Mouse (Mus musculus) stomach, embryonic 14.5 days (tissue): ENCODE data around the gene Atxn7l1. TPM values are rescaled to one million over a fixed set of nuclear protein-coding genes. Genes with fewer than 3 reads are reported as not detected.
A peak's percentile ranks its signal among the peaks of the same experiment; 100 is the strongest.

Experiments used
- ATAC-seq: fragments of 200-750 bp; cut with Nextera tagmentation; 2 replicates; pipeline ENCODE4 v1.8.0; 2017; ENCODE audit warnings: low read depth, moderate TSS enrichment; ENCODE audit not compliant: insufficient number of reproducible peaks, insufficient read depth, low FRiP score
- H3K27ac ChIP-seq: fragments of 300-500 bp; sonication (generic); 2 replicates; pipeline ENCODE4 v1.5.1; 2014; ENCODE audit warnings: mild to moderate bottlenecking, low read length, moderate library complexity, mixed read lengths
- H3K27me3 ChIP-seq: fragments of 300-500 bp; sonication (generic); 2 replicates; pipeline ENCODE4 v1.6.1; 2014; ENCODE audit warnings: low read length, control low read depth, mixed read lengths; ENCODE audit not compliant: control insufficient read depth, insufficient read depth
- H3K36me3 ChIP-seq: fragments of 300-500 bp; sonication (generic); 2 replicates; pipeline ENCODE4 v1.6.1; 2014; ENCODE audit warnings: mild to moderate bottlenecking, control low read depth, low read length, moderate library complexity, mixed read lengths; ENCODE audit not compliant: control insufficient read depth, insufficient read depth
- H3K4me1 ChIP-seq: fragments of 300-500 bp; sonication (generic); 2 replicates; pipeline ENCODE4 v1.6.1; 2014; ENCODE audit warnings: low read length, control low read depth, mixed read lengths; ENCODE audit not compliant: control insufficient read depth, insufficient read depth
- H3K4me2 ChIP-seq: fragments of 300-500 bp; sonication (generic); replicated peaks from 2 replicates; pipeline ENCODE4 v1.6.1; 2014; ENCODE audit warnings: low read depth, low read length, control low read depth
- H3K4me3 ChIP-seq: fragments of 300-500 bp; sonication (generic); 2 replicates; pipeline ENCODE4 v1.5.1; 2014; ENCODE audit warnings: low read depth, low read length, control low read depth
- H3K9ac ChIP-seq: fragments of 300-500 bp; sonication (generic); replicated peaks from 2 replicates; pipeline ENCODE4 v1.6.1; 2014; ENCODE audit warnings: low read depth, mild to moderate bottlenecking, control low read depth, low read length, moderate library complexity, mixed read lengths
- H3K9me3 ChIP-seq: fragments of 300-500 bp; sonication (generic); 2 replicates; pipeline ENCODE4 v1.6.1; 2016; ENCODE audit warnings: low read depth, low read length, control low read depth; ENCODE audit not compliant: control insufficient read depth
- WGBS: fragments of 180-500 bp; shearing (Covaris S2); extraction: QIAGEN DNeasy Blood & Tissue Kit; methylation state at CpG from one replicate; pipeline ENCODE4 v1.1.7; 2014; 5-methylcytosine and 5-hydroxymethylcytosine counted together
- polyA plus RNA-seq: library from polyadenylated mRNA; unstranded; fragments of >200 nt; fragmentation: Nextera tagmentation; extraction: Ambion mirVana; gene quantifications from 2 replicates; pipeline ENCODE4 v1.2.1, GENCODE M21; 2014

Atxn7l1 gene
- polyA plus RNA-seq, 1 experiment from 2014 or later: 21.5 TPM

- H3K9ac ChIP-seq: no peak overlapping the region
- H3K27me3 ChIP-seq: no peaks in the 10 kb centered on the region
- no peaks in the 10 kb centered on the region for H3K36me3 ChIP-seq
- H3K4me1 ChIP-seq: no peaks in the 10 kb centered on the region
- H3K27ac ChIP-seq: no peak overlapping the region
- H3K9me3 ChIP-seq: no peaks in the 10 kb centered on the region
- ATAC-seq: no peak
- no peak overlapping the region for H3K4me3 ChIP-seq
- 83% methylated on average over 1 of the region's 1 CpGs for WGBS
- no peak overlapping the region for H3K4me2 ChIP-seq
Measured at GRCm38 (mm10) chr12:33323821-33324220, 176.3 kb downstream of the Atxn7l1 start.

- Histone ChIP-seq H3K27ac (no peak overlapping the region), H3K36me3 (no peaks in the 10 kb centered on the region), H3K4me2 (no peak overlapping the region), H3K4me1 (0 out of 2 replicates have a peak, but pooled peaks cover under 1% of the 10 kb centered on the region), H3K9me3 (no peaks in the 10 kb centered on the region), H3K27me3 (no peaks in the 10 kb centered on the region), H3K4me3 (no peak overlapping the region), H3K9ac (no peak overlapping the region)
- WGBS: 70% methylated on average over 9 of the region's 9 CpGs
- no peak for ATAC-seq
Measured at GRCm38 (mm10) chr12:33325424-33325823, 177.9 kb downstream of the Atxn7l1 start.

GRCm38 (mm10) chr12:33332046-33332445 lies 184.6 kb downstream of the Atxn7l1 start:
- Histone ChIP-seq H3K27ac (no peak overlapping the region), H3K27me3 (no peaks in the 10 kb centered on the region), H3K36me3 (no peaks in the 10 kb centered on the region; the same call in 1 of the 2 replicates), H3K9ac (no peak overlapping the region), H3K4me3 (no peak overlapping the region), H3K4me1 (0 out of 2 replicates have a peak, but pooled peaks cover 4% of the 10 kb centered on the region), H3K4me2 (no peak overlapping the region), H3K9me3 (no peaks in the 10 kb centered on the region)
- no peak for ATAC-seq
- WGBS: 73% methylated on average over 4 of the region's 4 CpGs

- no peaks in the 10 kb centered on the region for H3K27me3 ChIP-seq
- H3K9ac ChIP-seq: no peak overlapping the region
- 65% methylated on average over 5 of the region's 5 CpGs for WGBS
- H3K4me1 ChIP-seq: 0 out of 2 replicates have a peak, but pooled peaks cover 4% of the 10 kb centered on the region
- ATAC-seq: no peak
- no peak overlapping the region for H3K27ac ChIP-seq
- H3K4me2 ChIP-seq: no peak overlapping the region
- H3K4me3 ChIP-seq: no peak overlapping the region
- H3K36me3 ChIP-seq: no peaks in the 10 kb centered on the region; the same call in 1 of the 2 replicates
- no peaks in the 10 kb centered on the region for H3K9me3 ChIP-seq
Measured at GRCm38 (mm10) chr12:33332796-33333195, 185.3 kb downstream of the Atxn7l1 start.

GRCm38 (mm10) chr12:33333914-33334313 lies 186.4 kb downstream of the Atxn7l1 start:
- Histone ChIP-seq H3K4me1 (0 out of 2 replicates have a peak, but pooled peaks cover 4% of the 10 kb centered on the region), H3K36me3 (no peaks in the 10 kb centered on the region; the same call in 1 of the 2 replicates), H3K27me3 (no peaks in the 10 kb centered on the region), H3K4me3 (no peak overlapping the region), H3K4me2 (no peak overlapping the region), H3K9ac (no peak overlapping the region), H3K9me3 (no peaks in the 10 kb centered on the region), H3K27ac (no peak overlapping the region)
- peak; percentile 68; the same call in 1 of the 2 replicates for ATAC-seq
- WGBS: 25% methylated on average over 8 of the region's 8 CpGs

GRCm38 (mm10) chr12:33334511-33334910 lies 187.0 kb downstream of the Atxn7l1 start:
- H3K36me3 ChIP-seq: no peaks in the 10 kb centered on the region; the same call in 1 of the 2 replicates
- no peaks in the 10 kb centered on the region for H3K27me3 ChIP-seq
- H3K9me3 ChIP-seq: no peaks in the 10 kb centered on the region
- H3K27ac ChIP-seq: no peak overlapping the region
- H3K4me1 ChIP-seq: 0 out of 2 replicates have a peak, but pooled peaks cover 4% of the 10 kb centered on the region
- no peak overlapping the region for H3K9ac ChIP-seq
- no peak overlapping the region for H3K4me3 ChIP-seq
- ATAC-seq: no peak
- no peak overlapping the region for H3K4me2 ChIP-seq
- 93% methylated on average over 2 of the region's 2 CpGs for WGBS

- Histone ChIP-seq H3K9ac (no peak overlapping the region), H3K27ac (no peak overlapping the region), H3K27me3 (no peaks in the 10 kb centered on the region), H3K36me3 (no peaks in the 10 kb centered on the region; the same call in 1 of the 2 replicates), H3K9me3 (no peaks in the 10 kb centered on the region), H3K4me2 (no peak overlapping the region), H3K4me3 (no peak overlapping the region), H3K4me1 (0 out of 2 replicates have a peak, but pooled peaks cover 4% of the 10 kb centered on the region)
- 87% methylated on average over 5 of the region's 5 CpGs for WGBS
- ATAC-seq: no peak
Measured at GRCm38 (mm10) chr12:33334951-33335350, 187.5 kb downstream of the Atxn7l1 start.

GRCm38 (mm10) chr12:33335410-33335809 lies 187.9 kb downstream of the Atxn7l1 start:
- WGBS: 52% methylated on average over 4 of the region's 4 CpGs
- no peaks in the 10 kb centered on the region for H3K9me3 ChIP-seq
- no peak overlapping the region for H3K4me3 ChIP-seq
- no peaks in the 10 kb centered on the region; the same call in 1 of the 2 replicates for H3K36me3 ChIP-seq
- no peak overlapping the region for H3K27ac ChIP-seq
- H3K9ac ChIP-seq: no peak overlapping the region
- ATAC-seq: no peak
- H3K27me3 ChIP-seq: no peaks in the 10 kb centered on the region
- no peak overlapping the region for H3K4me2 ChIP-seq
- H3K4me1 ChIP-seq: 0 out of 2 replicates have a peak, but pooled peaks cover 3% of the 10 kb centered on the region
